Mouse (Mus musculus) leukemia stem cell, adult 10-12 weeks (primary cell): ENCODE measurements around the gene Rnaseh2c. TPM values are rescaled to one million over a fixed set of nuclear protein-coding genes. Genes with fewer than 3 reads are reported as not detected.

Source experiments
- polyA plus RNA-seq: library from polyadenylated mRNA; stranded (reverse); fragments of >175 nt; gene quantifications from 2 replicates; pipeline ENCODE4 v1.2.3, GENCODE M21; 2012; ENCODE audit warnings: low replicate concordance

Rnaseh2c gene
- polyA plus RNA-seq, result 248 and 435 TPM in 2 replicates

GRCm38 (mm10) chr19:5601752-5602541 is at the start of gene Rnaseh2c:
TSS of gene Rnaseh2c (plus strand) at chr19:5601873.

GRCm38 (mm10) chr19:5560457-5561041 is 41.1 kb upstream of the Rnaseh2c start, which contains the start of gene Ovol1:
TSS of gene Ovol1 (minus strand) at chr19:5560646.

GRCm38 (mm10) chr19:5567534-5568469 is 33.9 kb upstream of the Rnaseh2c start, which contains the start of gene Ap5b1:
TSS of gene Ap5b1 (plus strand) at chr19:5568025.

GRCm38 (mm10) chr19:5609547-5610404 is 8.1 kb downstream of the Rnaseh2c start, which contains the start of gene Kat5:
TSS of gene Kat5 (minus strand) at chr19:5610237.

GRCm38 (mm10) chr19:5637069-5638047 is 35.7 kb downstream of the Rnaseh2c start, which contains the start of gene Rela:
TSS of gene Rela (plus strand) at chr19:5637483.

Other genes with a start within 250 kb of the Rnaseh2c start
- 27.6 and 41.9 TPM in 2 replicates for gene Eif1ad, start 235.1 kb upstream of the Rnaseh2c start, polyA plus RNA-seq
- gene Banf1, start 234.7 kb upstream of the Rnaseh2c start, polyA plus RNA-seq, result 57.6 and 104 TPM in 2 replicates
- gene Sart1, start 213.2 kb upstream of the Rnaseh2c start, polyA plus RNA-seq, result 72.0 and 110 TPM in 2 replicates
- not detected in 2 replicates for gene Tsga10ip, start 199.3 kb upstream of the Rnaseh2c start, polyA plus RNA-seq
- 179 and 311 TPM in 2 replicates for gene Drap1, start 176.9 kb upstream of the Rnaseh2c start, polyA plus RNA-seq
- 69.5 and 77.3 TPM in 2 replicates for gene AI837181, start 176.7 kb upstream of the Rnaseh2c start, polyA plus RNA-seq
- 22.9 and 39.9 TPM in 2 replicates for gene Fosl1, start 154.3 kb upstream of the Rnaseh2c start, polyA plus RNA-seq
- gene Ccdc85b, start 144.0 kb upstream of the Rnaseh2c start, polyA plus RNA-seq, result 11.4 and 13.8 TPM in 2 replicates
- gene Fibp, start 141.3 kb upstream of the Rnaseh2c start, polyA plus RNA-seq, result 11.1 and 197 TPM in 2 replicates
- gene Ctsw, start 133.4 kb upstream of the Rnaseh2c start, polyA plus RNA-seq, result 0.34 and 1.2 TPM in 2 replicates
- 0.91 and 1.5 TPM in 2 replicates for gene Efemp2, start 127.9 kb upstream of the Rnaseh2c start, polyA plus RNA-seq
- gene Mus81, start 113.5 kb upstream of the Rnaseh2c start, polyA plus RNA-seq, result 58.4 and 60.0 TPM in 2 replicates
- 2,530 and 3,476 TPM in 2 replicates for gene Cfl1, start 111.4 kb upstream of the Rnaseh2c start, polyA plus RNA-seq
- gene 1700020D05Rik, start 98.1 kb upstream of the Rnaseh2c start, polyA plus RNA-seq, result 0.35 and 0.47 TPM in 2 replicates
- 4.1 and 8.2 TPM in 2 replicates for gene Snx32, start 91.3 kb upstream of the Rnaseh2c start, polyA plus RNA-seq
- gene Ovol1, start 41.2 kb upstream of the Rnaseh2c start, polyA plus RNA-seq, result not detected in 2 replicates
- 16.9 and 32.7 TPM in 2 replicates for gene Ap5b1, start 33.8 kb upstream of the Rnaseh2c start, polyA plus RNA-seq
- 46.4 and 73.1 TPM in 2 replicates for gene Kat5, start 8.4 kb downstream of the Rnaseh2c start, polyA plus RNA-seq
- 61.2 and 268 TPM in 2 replicates for gene Rela, start 35.6 kb downstream of the Rnaseh2c start, polyA plus RNA-seq
- 361 and 570 TPM in 2 replicates for gene Sipa1, start 61.8 kb downstream of the Rnaseh2c start, polyA plus RNA-seq
- gene Map3k11, start 86.9 kb downstream of the Rnaseh2c start, polyA plus RNA-seq, result 157 and 178 TPM in 2 replicates
- 468 and 751 TPM in 2 replicates for gene Pcnx3, start 87.0 kb downstream of the Rnaseh2c start, polyA plus RNA-seq
- gene Kcnk7, start 102.5 kb downstream of the Rnaseh2c start, polyA plus RNA-seq, result 1.1 and 3.7 TPM in 2 replicates
- gene Ehbp1l1, start 124.4 kb downstream of the Rnaseh2c start, polyA plus RNA-seq, result 268 and 413 TPM in 2 replicates
- 41.3 and 119 TPM in 2 replicates for gene Fam89b, start 127.8 kb downstream of the Rnaseh2c start, polyA plus RNA-seq
- gene Ltbp3, start 139.0 kb downstream of the Rnaseh2c start, polyA plus RNA-seq, result 2.3 and 4.5 TPM in 2 replicates
- gene Scyl1, start 169.5 kb downstream of the Rnaseh2c start, polyA plus RNA-seq, result 56.3 and 57.0 TPM in 2 replicates